Mouse (Mus musculus): ENCODE measurements at regions not wholly inside any gene's neighbourhood (a gene's known extent, or its start where the extent isn't known, plus 50 kb on each side); places are given as distances from the start of the nearest gene placed in this dataset.

DNA sequence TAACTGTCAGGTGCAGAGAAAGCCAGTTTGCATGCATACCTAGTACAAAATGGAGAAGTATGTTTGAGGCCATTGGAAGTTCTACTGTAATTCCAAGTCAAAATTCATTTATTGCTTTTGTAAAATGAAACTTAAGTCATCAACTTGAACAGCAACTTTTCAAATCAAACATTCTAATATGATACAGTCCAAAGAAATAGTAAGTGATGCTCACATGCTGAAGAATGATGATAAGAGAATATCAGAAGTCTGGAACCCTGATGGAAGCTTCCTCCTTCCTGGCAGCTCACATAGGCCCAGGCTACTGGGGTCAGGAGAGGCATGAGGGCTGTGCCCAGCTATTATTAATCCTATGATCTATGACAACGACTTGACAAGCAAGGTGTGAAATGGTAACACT lies 64.1 kb upstream of the Slc38a2 start:
- Histone ChIP-seq H3K79me2 (ENCODE audit: control insufficient read depth, insufficient read depth, low read length, poor library complexity) (no peaks in the 10 kb centered on the region; the same call in 1 of the 2 replicates), H3K27ac (ENCODE audit: control insufficient read depth, low read depth, low read length) (no peak overlapping the region), H3K9me3 (replicated peaks; ENCODE audit: insufficient read depth, low read length) (no peaks in the 10 kb centered on the region), H3K9ac (ENCODE audit: control insufficient read depth, low read depth, low read length, poor library complexity, severe bottlenecking) (no peak overlapping the region), H3K4me1 (ENCODE audit: control insufficient read depth in 1 of 2, insufficient read depth in 2 of 2, low read length in 2 of 2) (peaks cover 33 to 46% of the 10 kb centered on the region in 2 experiments), H3K36me3 (ENCODE audit: control insufficient read depth in 1 of 2, insufficient read depth in 2 of 2, low read length in 2 of 2) (peaks cover 0 to 46% of the 10 kb centered on the region in 2 experiments; a peak in 2 of 4 replicates), H3K27me3 (ENCODE audit: control insufficient read depth in 1 of 2, insufficient read depth in 2 of 2, low read length in 2 of 2) (no peaks in the 10 kb centered on the region), H3K4me3 (ENCODE audit: control insufficient read depth in 1 of 2, insufficient read depth in 1 of 2, low read depth in 2 of 2, low read length in 2 of 2) (no peak overlapping the region)
- DNase-seq (ENCODE audit: low read depth, low spot score): no peak
- TF ChIP-seq USF1 (IDR thresholded peaks at IDR 0.05; ENCODE audit: low read depth, low read length) (no peak), BHLHE40 (IDR thresholded peaks at IDR 0.05; ENCODE audit: borderline replicate concordance, low read depth, low read length) (peak; percentile 44; the same call in 1 of the 2 replicates), MAFK (IDR thresholded peaks at IDR 0.05; ENCODE audit: borderline replicate concordance, low read depth, low read length) (no peak), NELFE (IDR thresholded peaks at IDR 0.05; ENCODE audit: low read depth, low read length) (no peak), KAT2A (conservative IDR thresholded peaks at IDR 0.05; ENCODE audit: low read depth, low read length) (no peak), TCF12 (IDR thresholded peaks at IDR 0.05; ENCODE audit: low read depth, low read length) (0 out of 2 replicates have a peak, but pooled peaks have one; percentile 13), JUND (IDR thresholded peaks at IDR 0.05; ENCODE audit: low read depth, low read length) (no peak), TAL1 (IDR thresholded peaks at IDR 0.05; ENCODE audit: low read length) (peak; percentile 45), ZMIZ1 (IDR thresholded peaks at IDR 0.05; ENCODE audit: low read depth, low read length) (no peak), POLR2AphosphoS2 (IDR thresholded peaks at IDR 0.05; ENCODE audit: low read length) (no peak), ETS1 (IDR thresholded peaks at IDR 0.05; ENCODE audit: low read depth, low read length) (no peak), POLR2A (IDR thresholded peaks at IDR 0.05; ENCODE audit: control insufficient read depth in 1 of 2, insufficient read depth in 1 of 2, low read depth in 1 of 2, low read length in 2 of 2, poor library complexity in 1 of 2) (no peak), SMC3 (IDR thresholded peaks at IDR 0.05; ENCODE audit: low read depth, low read length) (no peak), UBTF (IDR thresholded peaks at IDR 0.05; ENCODE audit: borderline replicate concordance, insufficient read depth, low read depth, low read length) (no peak), NRF1 (IDR thresholded peaks at IDR 0.05; ENCODE audit: insufficient read depth, low read depth, low read length, poor library complexity, severe bottlenecking) (no peak), EP300 (IDR thresholded peaks at IDR 0.05; ENCODE audit: low read depth in 1 of 2, low read length in 2 of 2) (peak in 1 of 2 experiments; percentile 58; a peak in 2 of 4 replicates), MYC (IDR thresholded peaks at IDR 0.05; ENCODE audit: low read depth, low read length) (0 out of 2 replicates have a peak, but pooled peaks have one; percentile 8), MAZ (IDR thresholded peaks at IDR 0.05; ENCODE audit: low read depth, low read length) (no peak), E2F4 (IDR thresholded peaks at IDR 0.05; ENCODE audit: borderline replicate concordance, low read depth, low read length) (no peak), MXI1 (IDR thresholded peaks at IDR 0.05; ENCODE audit: low read depth, low read length) (no peak), ZC3H11A (IDR thresholded peaks at IDR 0.05; ENCODE audit: low read depth, low read length) (no peak), RCOR1 (IDR thresholded peaks at IDR 0.05; ENCODE audit: low read depth, low read length) (no peak), TBP (IDR thresholded peaks at IDR 0.05; ENCODE audit: low read depth, low read length) (no peak), HCFC1 (IDR thresholded peaks at IDR 0.05; ENCODE audit: low read depth, low read length) (no peak), SIN3A (IDR thresholded peaks at IDR 0.05; ENCODE audit: low read length) (no peak), CHD2 (IDR thresholded peaks at IDR 0.05; ENCODE audit: low read length) (no peak), GABPA (IDR thresholded peaks at IDR 0.05; ENCODE audit: low read depth, low read length) (no peak), ELF1 (IDR thresholded peaks at IDR 0.05; ENCODE audit: low read depth, low read length) (no peak), CTCF (IDR thresholded peaks at IDR 0.05 in 2 of 3, conservative IDR thresholded peaks at IDR 0.05 in 1 of 3; ENCODE audit: control insufficient read depth in 1 of 3, insufficient read depth in 1 of 3, low read depth in 2 of 3, low read length in 3 of 3, poor library complexity in 1 of 3, severe bottlenecking in 1 of 3) (no peak), MEF2A (IDR thresholded peaks at IDR 0.05; ENCODE audit: extremely low read depth, insufficient replicate concordance, low read depth, low read length, poor library complexity, severe bottlenecking) (no peak), GATA1 (IDR thresholded peaks at IDR 0.05; ENCODE audit: low read depth, low read length) (peak; percentile 77), RAD21 (IDR thresholded peaks at IDR 0.05; ENCODE audit: low read depth, low read length) (no peak), USF2 (IDR thresholded peaks at IDR 0.05; ENCODE audit: borderline replicate concordance in 1 of 2, insufficient read depth in 1 of 2, low read depth in 1 of 2, low read length in 2 of 2) (no peak)

Data from MEL (cell line).